Mouse (Mus musculus): ENCODE results near the gene Actg1.

DNA sequence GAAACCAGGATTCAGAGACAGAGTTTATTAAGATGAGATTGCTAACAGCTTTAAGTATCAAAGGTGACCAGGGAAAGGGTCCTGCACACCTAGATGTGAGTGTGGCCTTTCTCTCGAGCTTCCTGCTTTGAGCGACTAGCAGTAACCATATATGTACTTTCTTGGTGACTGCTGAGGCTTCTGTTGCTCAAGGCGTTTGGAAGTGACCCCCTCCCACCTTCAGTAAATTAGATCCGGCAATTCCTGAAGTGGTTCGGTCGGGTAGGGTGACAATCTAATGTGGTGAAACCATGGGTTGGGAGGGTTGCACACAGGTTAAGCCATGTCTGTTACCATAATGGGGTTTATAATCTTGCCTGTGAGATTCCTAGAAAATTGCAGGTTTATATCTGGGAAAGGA, 36.3 kb downstream of the Actg1 start:
- TF ChIP-seq CTCF (conservative IDR thresholded peaks at IDR 0.05; ENCODE audit: low read length) (no peak), POU5F1 (IDR thresholded peaks at IDR 0.05; ENCODE audit: borderline replicate concordance, low read length) (no peak), NANOG (IDR thresholded peaks at IDR 0.05; ENCODE audit: borderline replicate concordance, low read length) (no peak)
